Mouse (Mus musculus) cerebellum, adult (tissue): ENCODE results near the gene Klhdc8a.
"Not testable (repeated sequence)": the region's sequence is repeated elsewhere in the genome, so short reads cannot be mapped to it uniquely, and the experiment has no call there.

ENCODE experiments used
- ATAC-seq: cut with Nextera tagmentation; 2 replicates; pipeline ENCODE4 v1.9.2; 2017; ENCODE audit warnings: mild to moderate bottlenecking, moderate library complexity, mixed read lengths; ENCODE audit not compliant: insufficient number of reproducible peaks, low FRiP score, low TSS enrichment

Gene Klhdc8a

GRCm38 (mm10) chr1:132338027-132338660 lies 39.7 kb downstream of the Klhdc8a start:
- no peak for ATAC-seq

GRCm38 (mm10) chr1:132341731-132342501 lies 43.5 kb downstream of the Klhdc8a start:
- ATAC-seq: no peak

- no peak for ATAC-seq
Observed at GRCm38 (mm10) chr1:132342518-132342917, 44.1 kb downstream of the Klhdc8a start.

- ATAC-seq: no peak
Observed at GRCm38 (mm10) chr1:132343191-132343590, 44.8 kb downstream of the Klhdc8a start.

DNA sequence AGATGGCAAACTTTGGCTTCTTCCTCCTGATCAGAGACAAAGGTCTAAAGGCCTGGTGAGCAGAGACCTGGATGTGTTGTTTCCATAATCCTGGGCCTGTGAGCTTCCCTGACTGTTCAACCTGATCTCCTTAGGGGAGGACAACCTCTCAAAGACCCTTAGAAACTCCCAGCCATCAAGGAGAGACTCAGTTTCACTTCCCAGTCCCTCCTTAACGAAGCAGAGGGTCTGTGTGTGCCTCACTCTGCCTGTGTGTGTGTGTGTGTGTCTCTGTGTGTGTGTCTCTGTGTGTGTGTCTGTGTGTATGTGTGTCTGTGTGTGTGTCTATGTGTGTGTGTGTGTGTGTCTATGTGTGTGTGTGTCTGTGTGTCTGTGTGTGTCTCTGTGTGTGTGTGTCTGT lies 45.2 kb downstream of the Klhdc8a start:
- no peak for ATAC-seq

- ATAC-seq: no peak
Observed at GRCm38 (mm10) chr1:132345514-132345913, 47.1 kb downstream of the Klhdc8a start.

- ATAC-seq: no peak
Observed at GRCm38 (mm10) chr1:132346134-132346851, 47.9 kb downstream of the Klhdc8a start.

DNA sequence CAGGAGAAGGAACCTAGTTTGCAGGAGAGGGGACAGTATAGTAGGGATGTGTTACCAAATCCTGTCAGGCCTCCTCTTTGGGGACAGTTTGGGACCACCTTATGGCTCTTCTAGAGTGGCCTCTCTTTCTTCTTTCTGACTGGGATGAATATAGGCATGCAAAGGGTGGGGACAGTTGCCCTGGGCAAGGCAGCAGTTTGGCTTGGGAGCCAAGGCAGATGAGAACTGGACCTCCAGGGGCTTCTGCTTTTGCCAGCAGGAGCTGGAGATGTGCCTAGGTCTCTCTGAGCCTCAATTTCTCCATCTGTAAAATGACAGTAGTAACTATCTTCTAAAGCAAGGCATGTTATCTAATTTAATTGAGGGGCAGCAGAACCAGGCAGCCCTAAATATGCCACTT lies 48.5 kb downstream of the Klhdc8a start:
- ATAC-seq: no peak

DNA sequence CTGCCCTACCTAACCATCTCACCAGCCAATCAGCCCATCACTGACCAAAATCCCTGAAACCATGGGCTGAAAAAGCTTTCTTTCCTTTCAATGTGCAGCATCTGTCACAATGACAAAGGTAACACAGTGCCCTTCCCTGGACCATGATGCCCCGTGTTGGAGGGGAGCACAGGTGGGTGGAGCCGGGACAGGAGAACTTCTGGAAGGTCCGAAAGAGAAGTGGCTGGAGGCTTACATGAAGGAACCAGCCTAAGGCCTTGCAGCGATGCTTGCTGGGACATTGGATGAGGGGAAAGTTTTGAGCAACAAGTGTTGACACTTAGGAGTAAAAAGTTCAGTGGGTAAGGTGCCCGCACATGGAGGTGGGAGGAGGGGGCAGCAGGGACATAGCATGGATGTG lies 50.0 kb downstream of the Klhdc8a start:
- ATAC-seq: no peak

- not testable (repeated sequence) for ATAC-seq
Observed at GRCm38 (mm10) chr1:132349049-132349448, 50.6 kb downstream of the Klhdc8a start.

DNA sequence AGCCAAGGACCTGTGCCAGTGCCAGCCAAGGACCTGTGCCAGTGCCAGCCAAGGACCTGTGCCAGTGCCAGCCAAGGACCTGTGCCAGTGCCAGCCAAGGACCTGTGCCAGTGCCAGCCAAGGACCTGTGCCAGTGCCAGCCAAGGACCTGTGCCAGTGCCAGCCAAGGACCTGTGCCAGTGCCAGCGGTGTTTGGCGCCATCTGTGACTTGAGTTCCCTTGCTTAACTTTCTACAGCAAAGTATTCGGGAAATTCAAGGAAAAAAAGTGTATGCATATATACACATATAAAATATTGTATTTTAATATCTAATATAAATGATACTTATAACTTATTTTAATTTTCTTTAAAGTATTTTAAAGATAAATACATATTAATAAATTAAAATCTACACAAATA lies 51.2 kb downstream of the Klhdc8a start:
- ATAC-seq: not testable (repeated sequence)

DNA sequence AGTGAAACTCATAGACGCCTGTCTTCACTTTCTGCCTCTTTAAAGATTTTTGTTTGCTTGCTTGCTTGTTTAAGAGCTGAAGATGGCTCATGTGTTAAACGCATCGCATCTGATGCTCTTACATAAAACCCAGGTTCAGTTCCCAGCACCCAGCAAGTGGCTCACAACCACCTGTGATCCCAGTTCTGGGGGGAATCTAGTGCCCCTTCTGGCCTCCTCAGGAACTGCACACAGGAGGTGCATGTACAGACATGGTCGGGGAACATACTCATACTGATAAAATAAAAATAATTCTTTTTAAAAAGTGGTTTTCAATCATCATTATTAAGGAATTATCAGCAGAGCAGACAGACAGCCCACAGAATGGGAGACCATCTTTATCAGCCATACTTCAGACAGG lies 52.6 kb downstream of the Klhdc8a start:
- ATAC-seq: no peak

- ATAC-seq: no peak
Observed at GRCm38 (mm10) chr1:132353389-132353788, 55.0 kb downstream of the Klhdc8a start.

- ATAC-seq: no peak
Observed at GRCm38 (mm10) chr1:132354234-132354633, 55.8 kb downstream of the Klhdc8a start.

- no peak for ATAC-seq
Observed at GRCm38 (mm10) chr1:132355162-132355601, 56.8 kb downstream of the Klhdc8a start.

DNA sequence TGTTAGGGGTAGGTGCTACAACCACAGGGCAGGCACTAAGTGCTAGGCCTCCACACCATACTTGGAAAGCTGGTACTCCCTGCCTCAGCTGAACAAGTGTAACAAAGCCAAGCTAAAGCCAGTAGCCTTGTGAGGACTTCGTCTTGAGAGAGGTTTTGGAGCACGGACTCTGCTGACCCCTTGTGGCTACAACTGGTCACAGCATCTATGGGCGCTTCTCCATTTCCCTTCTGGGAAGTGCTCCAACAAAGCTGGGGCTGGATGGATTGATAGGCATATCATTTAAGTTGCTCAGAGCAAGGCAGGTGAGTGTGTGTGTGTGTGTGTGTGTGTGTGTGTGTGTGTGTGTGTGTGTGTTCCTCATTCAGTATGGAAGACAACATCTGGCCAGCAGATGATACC lies 57.4 kb downstream of the Klhdc8a start:
- ATAC-seq: peak; percentile 56

DNA sequence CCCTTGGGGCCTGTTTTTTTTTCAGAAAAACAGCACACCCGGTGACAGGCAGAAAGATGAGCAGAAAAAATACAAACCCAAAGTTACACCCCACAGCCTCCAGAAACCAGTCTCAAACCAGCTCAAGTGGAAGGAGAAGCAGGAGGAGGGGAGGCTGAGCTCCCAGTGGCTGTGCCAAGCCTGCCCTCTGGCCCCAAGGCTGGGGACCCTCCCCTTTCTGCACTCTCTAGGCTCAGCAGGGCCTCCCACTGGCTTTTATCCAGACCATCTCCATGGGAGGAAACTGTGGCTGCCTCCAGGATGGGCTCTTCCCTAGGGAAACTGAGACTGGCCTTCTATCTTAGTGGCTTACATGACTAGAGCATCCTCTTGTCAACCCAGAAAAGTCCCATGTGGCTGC lies 58.4 kb downstream of the Klhdc8a start:
- ATAC-seq: no peak
